Mouse (Mus musculus) thymus, adult 18-20 months (tissue): ENCODE results near the gene Hddc2.
"Not testable (repeated sequence)": the region's sequence is repeated elsewhere in the genome, so short reads cannot be mapped to it uniquely, and the experiment has no call there.

Experiments used
- DNase-seq, 2 experiments: peaks; one replicate each; pipeline ENCODE4 v3.0.0; 2022; ENCODE audit warnings: mixed read lengths in 2 of 2

The Hddc2 gene

DNA sequence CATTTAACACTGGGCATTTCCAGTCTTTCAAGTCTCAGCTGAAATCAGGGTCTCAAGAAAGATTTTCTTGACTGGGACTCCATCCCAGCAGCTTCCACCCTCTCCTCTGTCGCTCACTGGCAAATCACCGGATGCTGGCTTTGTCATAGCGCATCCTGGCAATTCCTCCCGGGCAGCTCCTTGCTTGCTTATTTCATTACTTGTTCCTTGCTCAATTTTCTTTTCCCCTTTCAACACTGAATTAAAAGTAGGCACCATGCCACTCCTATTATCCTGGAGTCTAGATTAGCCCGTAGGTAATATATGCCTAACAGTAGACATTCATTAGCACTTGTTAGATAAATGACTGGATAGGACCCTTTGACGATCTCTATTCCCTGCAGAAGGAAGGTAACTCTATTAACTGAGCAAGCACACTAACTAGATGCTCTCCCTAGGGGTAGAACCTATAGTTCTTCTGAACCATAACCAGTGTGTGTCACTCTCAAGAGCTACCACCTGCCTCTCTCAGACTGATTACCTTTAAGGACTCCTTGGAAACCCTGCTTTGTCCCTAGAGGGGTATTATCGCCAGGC, 41.8 kb downstream of the Hddc2 start:
- DNase-seq: no peak

GRCm38 (mm10) chr10:31359749-31360148, 46.6 kb downstream of the Hddc2 start:
- DNase-seq: no peak

DNA sequence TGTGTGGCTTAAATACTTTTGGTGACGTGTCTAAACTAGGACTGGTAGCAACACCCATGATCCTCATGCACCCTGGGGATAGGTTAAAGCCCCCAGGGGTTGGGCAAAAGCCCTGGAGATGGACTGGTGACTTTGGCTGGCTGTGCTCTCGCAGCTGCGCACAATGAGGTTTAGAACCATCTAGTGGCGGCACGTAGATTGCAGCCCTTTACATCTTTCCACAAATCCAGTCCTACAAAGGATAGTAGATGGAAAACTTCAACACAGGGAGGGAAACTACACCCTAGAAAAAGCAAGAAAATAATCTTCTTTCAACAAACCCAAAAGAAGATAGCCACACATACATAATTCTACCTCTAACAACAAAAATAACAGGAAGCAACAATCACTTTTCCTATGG, 57.0 kb downstream of the Hddc2 start:
- DNase-seq: not testable (repeated sequence)
